Mouse (Mus musculus) T-helper 1 cell (primary cell): ENCODE data around the gene Pak2.
"Not testable (repeated sequence)": the region's sequence is repeated elsewhere in the genome, so short reads cannot be mapped to it uniquely, and the experiment has no call there.

ENCODE experiments used
- in situ Hi-C: fragments of 300-600 bp; cut with MboI, MseI; formaldehyde crosslinking; loops from one replicate; pipeline ENCODE4 v1.15.1; 2025; ENCODE audit warnings: high pct_unique_total_duplicates

The Pak2 gene

DNA sequence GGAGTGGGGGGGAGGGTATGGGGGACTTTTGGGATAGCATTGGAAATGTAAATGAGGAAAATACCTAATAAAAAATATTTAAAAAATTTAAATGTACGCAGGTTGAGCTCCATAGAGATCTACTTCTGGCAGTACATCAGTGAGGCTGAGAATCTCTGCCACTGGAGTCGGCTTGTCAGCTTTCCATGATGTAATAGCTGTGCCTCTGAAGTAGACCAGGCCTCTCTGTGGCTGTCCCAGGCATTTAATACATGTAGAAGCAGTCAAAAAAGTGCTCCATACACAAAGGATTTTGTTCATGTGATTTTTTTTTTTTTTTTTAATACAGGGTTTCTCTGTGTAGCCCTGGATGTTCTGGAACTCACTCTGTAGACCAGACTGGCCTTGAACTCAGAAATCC, 18.6 kb upstream of the Pak2 start:
- in situ Hi-C loops = not testable (repeated sequence)

DNA sequence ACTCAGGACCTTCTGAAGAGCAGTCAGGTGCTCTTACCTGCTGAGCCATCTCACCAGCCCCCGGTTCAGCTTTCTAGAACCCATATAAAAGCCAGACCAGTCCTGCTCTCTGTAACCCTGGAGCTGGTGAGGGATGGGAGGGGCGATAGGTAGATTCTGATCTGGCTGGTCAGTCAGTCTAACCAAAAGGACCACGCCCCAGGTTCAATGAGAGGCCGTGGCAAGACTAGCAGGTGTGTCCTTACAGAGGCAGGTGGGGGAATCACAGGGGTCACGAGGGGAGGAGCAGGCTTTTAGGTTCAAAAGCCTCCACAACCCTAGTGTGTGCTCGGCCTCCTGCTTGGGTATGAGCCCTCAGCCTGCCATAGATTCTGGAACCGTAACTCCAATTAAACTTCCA, 12.3 kb upstream of the Pak2 start:
- in situ Hi-C loops = no loop called here

DNA sequence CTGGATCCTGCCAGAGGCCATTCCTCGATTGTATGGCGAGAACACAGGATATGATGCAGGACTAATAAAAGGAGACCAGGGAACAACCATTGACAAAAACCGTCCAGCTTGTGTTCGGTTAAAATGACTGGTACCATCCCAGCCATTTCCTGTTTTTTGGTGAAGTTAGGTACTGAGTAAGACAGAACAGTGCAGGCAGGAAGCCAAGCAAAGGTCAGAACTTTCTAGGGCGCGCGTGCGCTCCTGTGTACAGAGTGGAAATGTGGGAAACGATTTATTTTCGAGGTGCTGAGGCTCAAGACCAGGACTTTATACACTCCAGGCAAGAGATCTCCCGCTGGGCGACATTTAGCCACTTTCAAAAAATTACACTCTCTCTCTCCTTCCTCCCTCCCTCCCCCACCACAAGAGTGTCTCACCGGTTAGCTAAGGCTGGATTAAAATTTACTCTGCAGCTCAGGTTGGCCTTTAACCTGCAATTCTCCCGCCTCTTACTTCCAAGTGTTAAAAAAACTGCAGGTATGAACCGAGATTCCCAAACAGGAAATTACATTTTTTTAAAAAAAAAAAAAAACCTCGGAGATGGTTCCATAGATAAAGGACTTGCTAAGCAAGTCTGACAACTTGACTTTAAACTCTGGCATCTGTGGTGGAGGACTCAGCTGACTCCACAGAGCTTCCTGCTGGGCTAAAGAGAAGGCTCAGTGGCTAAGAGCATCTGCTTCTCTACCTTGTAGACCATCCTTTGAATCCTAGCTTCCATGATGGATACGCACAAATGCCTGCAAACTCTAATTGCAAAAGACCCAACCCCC, 8.7 kb upstream of the Pak2 start:
- in situ Hi-C loops = no loop called here

DNA sequence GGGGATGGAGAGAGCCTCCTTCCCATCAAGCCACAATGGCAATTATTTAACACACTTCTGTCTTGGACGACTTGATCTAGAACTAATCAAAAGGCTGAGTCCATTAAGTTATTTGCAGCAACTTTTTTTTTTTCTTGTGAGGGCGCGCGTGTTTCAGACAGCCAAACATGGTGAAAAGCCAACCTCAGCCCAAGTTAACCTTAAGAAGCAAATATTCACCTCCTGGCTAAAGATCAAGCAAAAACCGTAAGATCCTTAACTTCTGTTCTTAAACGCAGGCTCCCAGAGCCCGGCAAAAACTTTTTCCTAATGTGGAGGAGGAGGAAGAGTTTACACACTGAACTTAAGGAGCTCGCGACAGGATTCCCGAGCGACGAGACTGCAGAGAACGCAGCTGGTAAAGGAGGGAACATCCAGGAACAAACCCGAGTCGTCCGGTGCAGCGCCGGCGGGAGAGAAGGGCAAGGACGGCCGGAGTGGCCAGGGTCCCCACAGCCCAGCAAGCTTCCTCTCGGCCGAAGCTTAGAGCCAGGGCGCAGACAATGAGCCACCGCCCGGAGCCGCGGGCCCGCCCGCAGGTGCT, 643 bp downstream of the Pak2 start:
- in situ Hi-C loops = no loop called here

DNA sequence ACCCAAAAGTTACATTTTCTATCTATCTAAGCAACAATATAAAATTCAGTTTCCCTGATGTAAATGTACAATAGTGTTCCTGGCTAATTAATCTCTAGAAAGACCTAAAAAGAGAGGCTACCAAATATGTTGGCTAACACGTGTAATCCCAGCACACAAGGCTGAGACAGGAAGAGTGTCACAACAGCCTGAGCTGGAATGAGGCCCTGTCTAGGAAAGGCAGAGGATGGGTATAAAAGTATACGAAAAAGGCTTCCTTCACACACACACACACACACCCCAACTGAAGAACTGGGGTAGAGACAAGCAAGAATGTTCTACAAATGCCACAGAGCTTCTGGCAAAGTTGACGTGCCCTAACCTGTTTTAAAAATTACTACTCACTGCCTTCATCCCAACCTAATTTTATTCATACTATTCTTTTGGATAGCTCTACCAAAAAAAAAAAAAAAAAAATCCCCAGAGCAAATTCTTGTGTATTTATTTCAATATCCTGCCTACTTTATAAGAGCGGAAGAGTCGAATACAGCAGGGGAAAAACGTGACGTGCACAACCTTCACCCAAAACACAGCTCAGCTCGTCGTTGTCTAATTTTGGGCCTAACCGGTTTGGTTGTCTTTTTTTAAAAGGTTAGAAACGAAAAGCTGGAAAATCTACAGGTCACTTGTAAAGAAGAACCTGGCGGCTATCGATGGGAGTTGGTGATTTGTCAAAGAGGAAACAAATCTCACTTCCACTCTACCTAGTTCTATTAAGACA, 1.3 kb downstream of the Pak2 start:
- in situ Hi-C loops = no loop called here

DNA sequence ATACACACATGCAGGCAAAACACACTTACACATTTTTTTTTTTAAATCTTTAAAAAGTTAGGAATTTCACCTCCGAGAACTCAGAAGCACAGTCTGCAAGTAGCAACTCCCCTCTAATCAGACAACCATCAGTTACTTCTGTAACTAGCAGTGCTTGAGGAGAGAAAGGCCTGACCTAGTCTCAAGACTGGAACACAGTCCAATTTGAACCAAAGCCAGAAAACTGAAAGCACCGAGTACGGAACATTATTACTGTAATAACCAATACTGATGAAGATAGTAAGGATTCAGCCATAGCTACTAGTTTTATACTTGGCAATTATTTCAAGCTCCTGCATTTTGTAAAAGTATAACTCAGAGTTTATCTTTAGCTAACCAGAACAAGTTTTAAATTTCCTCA, 2.7 kb downstream of the Pak2 start:
- in situ Hi-C loops = no loop called here

DNA sequence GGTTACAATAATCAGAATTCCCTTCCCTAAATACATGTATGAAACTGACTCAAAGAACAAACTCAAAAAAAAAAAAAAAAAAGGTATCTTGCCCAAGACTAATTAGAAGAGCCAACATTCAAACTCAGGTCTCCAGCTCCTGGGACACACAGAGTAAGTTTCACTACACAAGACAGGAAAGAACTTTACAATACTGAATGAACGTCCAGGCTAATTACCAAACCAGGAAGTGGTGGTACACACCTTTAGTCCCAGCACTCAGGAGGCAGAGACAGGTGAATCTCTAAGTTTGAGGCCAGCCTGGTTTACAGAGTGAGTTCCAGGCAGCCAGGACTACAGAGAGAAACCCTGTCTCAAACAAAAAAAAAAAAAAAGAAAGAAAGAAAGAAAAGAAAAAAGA, 3.4 kb downstream of the Pak2 start:
- in situ Hi-C loops = no loop called here

DNA sequence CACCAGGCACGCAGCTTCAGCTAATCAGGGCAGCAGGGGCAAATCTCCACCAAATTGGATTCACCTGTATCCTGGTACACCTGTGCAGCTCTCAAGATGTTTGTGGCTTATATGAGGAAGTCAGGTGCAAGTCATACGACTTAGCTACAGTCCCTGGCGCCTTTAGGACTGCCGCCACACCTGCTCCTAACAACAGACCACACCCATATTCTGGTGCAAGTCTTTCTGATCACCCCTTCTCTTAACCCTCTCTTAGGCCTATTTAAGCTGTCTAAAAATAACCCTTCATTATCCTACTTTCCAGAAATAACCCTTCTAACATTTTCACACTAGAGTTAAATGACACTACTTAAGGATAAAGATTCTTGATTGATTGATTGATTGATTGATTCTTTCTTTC, 9.1 kb downstream of the Pak2 start:
- in situ Hi-C loops = not testable (repeated sequence)

DNA sequence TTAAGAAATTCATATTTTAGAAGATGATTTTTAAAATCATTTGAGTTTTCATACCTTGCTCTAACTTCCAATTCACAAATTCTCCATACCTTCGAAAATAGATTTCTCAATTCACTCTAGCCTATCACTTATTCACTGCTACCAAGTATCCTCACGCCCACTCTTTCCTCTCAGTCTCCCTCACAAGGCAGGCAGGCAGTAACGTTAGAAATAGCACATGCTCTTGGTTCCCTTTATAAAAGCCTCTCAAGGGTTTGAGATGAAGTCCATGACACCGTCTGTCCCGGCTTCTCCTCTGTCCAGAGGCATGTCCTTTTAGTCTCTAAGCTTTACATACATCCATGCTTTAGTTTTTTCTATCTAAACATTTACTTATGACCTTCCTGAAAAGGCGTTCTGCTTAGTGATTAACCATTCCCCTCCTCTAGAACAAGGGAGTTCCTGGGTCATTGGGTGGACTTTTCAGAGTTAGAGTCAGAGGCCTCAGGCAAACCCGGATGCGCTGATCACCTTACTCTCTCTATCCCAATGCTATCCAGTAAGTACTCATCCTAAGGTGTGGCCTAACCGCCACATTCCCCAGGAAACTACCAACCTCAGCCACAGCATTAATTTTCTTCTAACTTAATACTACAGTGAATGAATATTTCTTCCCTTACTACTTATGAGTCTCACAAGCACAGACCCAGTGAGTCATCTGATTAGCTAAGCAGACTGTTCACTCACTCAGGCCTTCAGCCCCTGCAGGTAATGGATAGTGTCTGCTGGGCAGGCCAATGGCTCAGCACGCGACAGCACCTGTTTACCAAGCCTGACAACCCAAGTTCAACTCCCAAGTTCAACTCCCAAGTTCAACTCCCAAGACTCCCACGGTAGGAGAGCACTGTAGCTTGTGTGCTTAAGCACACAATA, 10.5 kb downstream of the Pak2 start:
- in situ Hi-C loops = no loop called here

DNA sequence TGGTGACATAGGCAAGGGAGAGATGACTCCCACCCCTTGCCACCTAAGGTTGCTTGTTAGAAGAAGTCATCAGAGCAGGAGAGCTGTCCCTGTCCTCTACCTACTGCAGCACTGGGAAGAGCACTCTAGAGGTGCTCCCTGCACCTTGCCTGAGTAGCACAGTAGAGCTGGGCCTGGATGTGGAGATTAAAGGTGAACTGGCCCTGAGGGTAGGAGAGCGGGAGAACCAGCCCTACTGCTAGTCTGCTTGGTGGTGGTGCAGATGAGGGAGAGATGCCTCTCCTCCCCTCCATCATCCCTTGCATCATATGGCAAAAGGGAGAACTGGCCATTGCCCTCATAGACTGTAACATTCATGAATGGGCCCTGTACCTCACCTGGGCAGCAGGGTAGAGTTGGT, 12.2 kb downstream of the Pak2 start:
- in situ Hi-C loops = no loop called here

DNA sequence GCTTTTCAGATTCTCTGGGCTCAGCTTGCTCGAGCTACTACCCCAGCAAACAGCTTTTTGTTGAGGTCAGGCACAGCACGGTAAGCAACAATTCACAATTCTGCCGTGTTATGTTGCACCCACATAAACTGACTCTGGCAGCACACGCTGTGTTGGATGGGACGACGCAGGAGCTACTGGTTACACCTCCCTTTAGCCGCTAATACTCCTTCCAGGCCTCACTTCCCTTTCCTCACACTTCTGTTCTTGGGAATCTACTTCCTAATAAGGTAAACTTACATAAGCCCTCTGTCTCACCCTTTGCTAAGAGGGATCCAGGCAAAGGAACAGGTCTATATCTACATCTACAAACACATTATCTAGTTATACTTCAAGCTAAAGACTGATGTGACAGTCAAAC, 15.2 kb downstream of the Pak2 start:
- in situ Hi-C loops = no loop called here

DNA sequence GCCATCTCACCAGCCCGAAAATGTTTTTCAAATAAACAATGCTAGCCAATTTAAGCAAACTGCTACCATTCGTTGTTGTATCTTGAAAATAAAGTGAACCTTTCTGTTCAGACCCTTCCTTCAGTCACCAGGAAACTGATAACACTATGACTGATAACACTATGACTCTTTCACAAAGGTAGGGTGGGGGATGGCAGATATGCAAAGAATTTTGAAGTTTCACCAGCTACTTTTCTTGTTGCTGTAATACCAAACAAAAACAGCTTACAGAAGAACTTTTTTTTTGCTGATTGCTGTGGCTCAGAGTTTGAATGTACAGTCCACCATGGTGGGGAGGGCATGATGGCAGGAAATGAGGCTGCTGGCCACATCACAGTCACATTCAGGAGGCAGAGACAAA, 16.9 kb downstream of the Pak2 start:
- in situ Hi-C loops = no loop called here

DNA sequence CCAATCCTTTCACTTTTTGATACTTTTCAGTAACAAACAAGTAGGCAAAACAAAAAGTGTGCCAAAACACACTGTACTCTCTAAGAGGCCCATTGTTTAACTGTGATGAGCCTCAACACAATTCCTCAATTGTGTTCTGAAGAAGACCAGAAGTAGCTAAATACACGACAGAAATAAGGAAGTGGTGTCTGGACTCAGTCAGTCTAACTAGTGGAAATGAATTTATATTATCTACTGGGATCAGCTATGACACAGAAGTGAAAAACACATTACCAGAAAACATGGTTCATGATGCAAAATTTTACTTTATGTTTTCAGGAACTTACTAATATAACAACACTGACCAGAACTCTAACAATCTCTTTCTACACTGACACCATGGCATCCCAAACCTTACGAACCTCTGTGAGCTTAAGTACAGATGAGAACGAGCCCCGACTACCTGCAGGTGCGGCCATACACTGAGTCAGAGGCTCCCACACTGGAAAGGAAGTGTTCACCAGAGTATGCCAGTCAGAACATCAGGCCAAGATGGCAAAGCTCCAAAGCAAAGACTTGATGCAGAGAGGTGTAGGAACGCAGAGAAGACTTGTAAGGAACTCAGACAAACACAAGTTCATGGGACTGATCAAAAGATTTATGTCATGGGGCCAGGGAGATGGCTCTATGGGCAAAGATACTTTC, 19.2 kb downstream of the Pak2 start:
- in situ Hi-C loops = no loop called here

DNA sequence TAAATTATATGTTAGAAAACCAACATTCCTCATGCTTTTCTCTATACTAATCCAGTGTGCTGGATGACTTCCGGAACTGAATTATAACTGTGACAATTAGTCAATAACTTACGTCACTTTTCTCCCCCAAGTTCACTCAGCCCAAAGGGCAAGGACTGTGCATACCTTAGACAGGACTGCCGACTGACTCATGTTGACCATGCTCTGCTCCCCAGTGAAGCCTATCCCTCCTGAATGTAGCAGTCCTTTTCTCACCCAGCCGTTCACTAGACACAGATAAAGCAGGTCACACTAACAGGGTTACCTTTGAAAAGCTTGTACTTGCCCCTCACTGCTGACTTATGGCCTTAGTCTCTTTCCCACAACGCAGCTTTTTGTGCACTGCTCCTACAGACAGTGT, 20.3 kb downstream of the Pak2 start:
- in situ Hi-C loops = no loop called here

DNA sequence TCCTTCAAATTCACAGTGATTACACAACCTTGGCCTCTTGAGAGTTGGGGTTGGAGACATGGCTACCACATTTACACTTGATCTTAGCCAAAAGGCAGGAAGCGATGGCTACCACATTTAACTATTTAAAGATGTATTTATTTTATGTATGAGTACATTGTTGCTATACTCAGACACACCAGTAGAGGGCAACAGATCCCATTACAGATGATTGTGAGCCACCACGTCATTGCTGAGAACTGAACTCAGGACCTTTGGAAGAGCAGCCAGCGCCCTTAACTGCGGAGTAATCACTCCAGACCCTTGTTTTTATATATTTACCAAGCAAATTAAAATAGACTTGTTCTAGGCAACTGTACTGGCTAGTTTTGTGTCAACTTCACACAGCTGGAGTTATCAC, 36.8 kb downstream of the Pak2 start:
- in situ Hi-C loops = no loop called here

DNA sequence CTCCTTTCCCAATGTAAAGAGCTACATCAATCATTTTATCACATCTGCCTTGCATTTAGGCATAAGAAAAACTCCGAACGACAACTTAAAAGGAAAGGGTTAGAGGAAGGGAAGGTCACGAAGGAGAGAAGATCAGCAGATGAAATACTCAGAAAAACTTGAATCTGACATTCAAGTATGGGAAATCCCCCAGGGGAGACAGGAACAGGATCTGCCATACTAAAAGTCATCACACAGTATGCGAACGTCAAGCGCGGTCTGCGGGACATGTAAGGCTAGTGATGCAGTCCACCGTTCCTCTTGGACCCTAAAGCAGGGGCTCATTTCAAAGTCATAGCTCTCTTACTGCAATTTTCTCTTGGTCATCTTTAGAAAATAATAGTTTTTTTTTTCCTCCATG, 59.5 kb downstream of the Pak2 start:
- in situ Hi-C loops = no loop called here

DNA sequence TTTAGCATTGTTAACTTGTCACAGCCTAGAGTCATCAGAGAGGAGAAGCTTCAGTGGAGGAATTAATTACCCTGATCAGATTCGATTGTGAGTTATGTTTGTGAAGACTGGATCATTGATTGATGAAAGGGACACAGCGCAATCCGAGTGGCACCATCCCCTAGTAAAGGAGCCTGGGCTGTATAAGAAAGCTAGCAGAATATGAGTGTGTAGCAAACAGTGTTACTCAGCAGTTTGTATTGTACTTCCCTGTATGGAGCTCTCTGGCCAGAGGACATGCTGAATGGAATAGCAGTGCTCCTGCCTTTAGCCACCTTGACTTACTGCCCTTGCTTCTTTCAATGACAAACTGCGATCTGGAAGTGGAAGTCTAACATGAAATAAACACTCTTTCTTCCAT, 68.8 kb downstream of the Pak2 start:
- in situ Hi-C loops = no loop called here

DNA sequence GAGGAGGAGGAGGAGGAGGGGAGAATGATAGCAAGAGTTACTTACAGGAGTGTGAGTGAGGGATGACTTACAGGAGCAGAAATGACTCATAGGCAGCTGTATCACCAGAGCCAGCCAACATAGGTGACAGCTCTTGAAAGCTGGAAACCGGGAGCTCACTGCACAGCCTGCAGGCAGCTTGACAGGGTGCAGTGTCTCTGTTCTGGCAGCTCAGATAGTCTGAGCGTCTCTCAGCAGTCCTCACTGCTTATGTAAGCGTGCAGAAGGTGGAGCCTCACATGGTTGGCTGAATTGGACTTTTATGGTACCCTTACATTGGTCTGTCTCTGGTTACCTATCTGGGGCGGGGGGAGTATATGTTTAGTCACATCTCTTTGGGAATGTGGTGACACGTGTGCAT, 69.2 kb downstream of the Pak2 start:
- in situ Hi-C loops = no loop called here

DNA sequence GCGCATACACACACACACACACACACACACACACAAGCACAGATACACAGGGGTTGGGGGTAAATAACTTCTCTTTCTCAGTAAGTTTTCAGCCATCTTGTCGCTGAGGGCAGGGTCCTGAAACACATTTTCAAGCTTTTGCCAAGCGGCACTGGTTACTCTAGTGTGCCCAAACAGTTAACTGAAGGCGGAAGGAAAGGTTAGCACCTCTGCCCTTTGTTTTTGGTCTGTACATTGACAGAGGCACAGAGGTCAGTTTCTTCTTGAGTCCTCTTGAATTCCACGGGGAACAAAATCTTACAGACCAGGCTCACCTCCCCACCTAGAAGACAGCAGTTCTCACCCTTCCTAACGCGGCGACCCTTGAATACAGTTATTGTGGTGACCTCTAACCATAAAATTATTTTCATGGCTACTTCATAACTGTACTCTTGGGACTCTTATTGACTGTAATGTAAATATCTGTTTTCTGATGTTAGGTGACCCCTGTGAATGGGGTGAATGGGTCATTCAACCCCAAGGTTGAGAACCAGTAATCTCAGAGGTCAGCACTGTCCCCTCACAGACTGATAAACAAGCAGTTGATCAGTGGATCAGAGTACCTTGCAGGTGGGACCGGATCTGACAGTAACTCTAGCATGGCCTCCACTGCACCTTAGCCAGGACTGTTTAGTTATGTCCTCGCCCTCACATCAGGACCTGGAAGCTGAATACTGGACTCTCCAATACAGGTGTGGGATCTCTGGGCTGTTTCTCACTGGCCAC, 70.4 kb downstream of the Pak2 start:
- in situ Hi-C loops = no loop called here

DNA sequence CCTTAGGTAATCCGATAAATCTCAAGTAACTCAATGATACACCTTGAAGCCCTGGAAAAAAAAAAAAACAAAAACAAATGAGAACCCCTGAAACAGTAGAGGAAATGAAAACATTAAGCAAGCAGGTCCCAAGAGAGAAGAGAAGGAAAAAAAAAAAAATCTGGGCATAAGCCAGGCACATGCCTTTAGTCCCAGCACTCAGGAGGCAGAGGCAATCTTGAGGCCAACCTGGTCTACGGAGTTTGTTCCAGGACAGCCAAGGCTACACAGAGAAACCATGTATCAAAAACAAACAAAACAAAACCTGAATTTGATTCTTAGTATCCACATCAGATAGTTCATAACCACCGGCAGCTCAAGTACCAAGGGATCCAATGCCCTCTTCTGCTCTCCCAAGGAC, 74.4 kb downstream of the Pak2 start:
- in situ Hi-C loops = loop anchor here (5.0 kb wide), 1 partner anchor 57 kb away; the partner anchor contains the start of genes 0610012G03Rik and Ncbp2
